Mouse (Mus musculus) embryonic facial prominence, embryonic 11.5 days (tissue): ENCODE data around the gene 4930442H23Rik. TPM values are rescaled to one million over a fixed set of nuclear protein-coding genes. Genes with fewer than 3 reads are reported as not detected.

Experiments
- ATAC-seq: fragments of 200-750 bp; cut with Nextera tagmentation; replicated peaks from 2 replicates; pipeline ENCODE4 v1.8.0; 2017; ENCODE audit warnings: low read depth; ENCODE audit not compliant: insufficient number of reproducible peaks, low FRiP score, low TSS enrichment
- DNase-seq: peaks from one replicate; pipeline ENCODE4 v3.0.0-alpha.2; 2015; ENCODE audit warnings: low spot score
- H3K27ac ChIP-seq: fragments of 300-500 bp; sonication (generic); replicated peaks from 2 replicates; pipeline ENCODE4 v1.5.1; 2014; ENCODE audit warnings: mild to moderate bottlenecking, low read depth, low read length, control low read depth
- H3K27me3 ChIP-seq: fragments of 300-500 bp; sonication (generic); 2 replicates; pipeline ENCODE4 v1.6.1; 2014; ENCODE audit warnings: mild to moderate bottlenecking, low read length, moderate library complexity, mixed read lengths; ENCODE audit not compliant: control insufficient read depth, insufficient read depth
- H3K36me3 ChIP-seq: fragments of 300-500 bp; sonication (generic); replicated peaks from 2 replicates; pipeline ENCODE4 v1.6.1; 2014; ENCODE audit warnings: low read depth, mild to moderate bottlenecking, low read length, moderate library complexity, mixed read lengths; ENCODE audit not compliant: control insufficient read depth, insufficient read depth
- H3K4me1 ChIP-seq: fragments of 300-500 bp; sonication (generic); 2 replicates; pipeline ENCODE4 v1.6.1; 2014; ENCODE audit warnings: low read length, mixed read lengths; ENCODE audit not compliant: control insufficient read depth, insufficient read depth
- H3K4me2 ChIP-seq: fragments of 300-500 bp; sonication (generic); 2 replicates; pipeline ENCODE4 v1.6.1; 2014; ENCODE audit warnings: low read depth, mild to moderate bottlenecking, control low read depth, low read length, moderate library complexity
- H3K4me3 ChIP-seq: fragments of 300-500 bp; sonication (generic); 2 replicates; pipeline ENCODE4 v1.5.1; 2014; ENCODE audit warnings: low read depth, low read length, control low read depth
- H3K9ac ChIP-seq: fragments of 300-500 bp; sonication (generic); replicated peaks from 2 replicates; pipeline ENCODE4 v1.6.1; 2014; ENCODE audit warnings: mild to moderate bottlenecking, control low read depth, low read length
- H3K9me3 ChIP-seq: fragments of 300-500 bp; sonication (generic); replicated peaks from 2 replicates; pipeline ENCODE4 v1.6.1; 2016; ENCODE audit warnings: mild to moderate bottlenecking, low read length, inconsistent platforms, mixed read lengths; ENCODE audit not compliant: control insufficient read depth
- WGBS: fragments of 180-500 bp; shearing (Covaris S2); extraction: QIAGEN DNeasy Blood & Tissue Kit; methylation state at CpG from one replicate; pipeline ENCODE4 v1.1.7; 2014; 5-methylcytosine and 5-hydroxymethylcytosine counted together
- polyA plus RNA-seq: library from polyadenylated mRNA; unstranded; fragments of >200 nt; fragmentation: Nextera tagmentation; extraction: Ambion mirVana; gene quantifications from 2 replicates; pipeline ENCODE4 v1.2.1, GENCODE M21; 2014

Gene 4930442H23Rik
- polyA plus RNA-seq, 1 experiment from 2014 or later, result not detected

DNA sequence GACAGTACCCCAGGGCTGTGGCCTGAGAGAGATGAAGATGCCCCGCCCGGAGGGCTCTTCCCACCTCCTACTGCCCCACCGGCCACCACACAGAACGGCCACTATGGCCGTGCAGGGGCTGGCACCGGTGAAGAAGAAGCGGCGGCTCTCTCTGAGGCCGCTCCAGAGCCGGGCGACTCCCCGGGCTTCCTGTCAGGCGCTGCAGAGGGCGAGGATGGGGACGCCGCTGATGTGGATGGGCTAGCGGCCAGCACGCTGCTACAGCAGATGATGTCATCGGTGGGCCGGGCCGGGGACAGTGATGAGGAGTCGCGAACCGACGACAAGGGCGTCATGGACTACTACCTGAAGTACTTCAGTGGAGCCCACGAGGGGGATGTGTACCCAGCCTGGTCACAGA is 39.0 kb downstream of the 4930442H23Rik start:
- Histone ChIP-seq H3K4me3 (no peak overlapping the region), H3K36me3 (peaks cover 20% of the 10 kb centered on the region), H3K4me2 (no peak overlapping the region), H3K27ac (no peak overlapping the region), H3K9me3 (no peaks in the 10 kb centered on the region), H3K9ac (no peak overlapping the region), H3K27me3 (no peaks in the 10 kb centered on the region), H3K4me1 (peaks cover 10% of the 10 kb centered on the region)
- no peak for ATAC-seq
- DNase-seq, result no peak
- WGBS, result 96% methylated on average over 25 of the region's 27 CpGs

DNA sequence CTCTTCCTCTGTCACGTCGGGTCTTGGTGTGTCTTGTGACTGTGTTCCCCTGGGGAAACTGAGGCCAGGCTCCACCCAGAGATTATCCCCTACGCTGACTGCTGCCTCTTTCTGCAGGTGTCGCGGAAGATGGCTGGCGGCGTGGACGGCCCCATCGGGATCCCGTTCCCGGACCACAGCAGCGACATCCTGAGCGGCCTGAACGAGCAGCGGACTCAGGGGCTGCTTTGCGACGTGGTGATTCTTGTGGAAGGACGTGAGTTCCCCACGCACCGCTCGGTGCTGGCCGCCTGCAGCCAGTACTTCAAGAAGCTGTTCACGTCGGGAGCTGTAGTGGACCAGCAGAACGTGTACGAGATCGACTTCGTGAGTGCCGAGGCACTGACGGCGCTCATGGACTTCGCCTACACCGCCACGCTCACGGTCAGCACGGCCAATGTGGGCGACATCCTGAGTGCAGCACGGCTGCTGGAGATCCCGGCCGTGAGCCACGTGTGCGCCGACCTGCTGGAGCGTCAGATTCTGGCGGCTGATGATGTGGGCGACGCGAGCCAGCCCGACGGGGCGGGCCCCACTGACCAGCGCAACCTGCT is 39.7 kb downstream of the 4930442H23Rik start:
- ATAC-seq (no peak), DNase-seq (no peak)
- H3K4me2 ChIP-seq, result no peak overlapping the region
- no peaks in the 10 kb centered on the region for H3K27me3 ChIP-seq
- H3K9me3 ChIP-seq, result no peaks in the 10 kb centered on the region
- no peak overlapping the region for H3K9ac ChIP-seq
- peaks cover 15% of the 10 kb centered on the region for H3K4me1 ChIP-seq
- WGBS, result 95% methylated on average over 52 of the region's 52 CpGs
- no peak overlapping the region for H3K27ac ChIP-seq
- H3K4me3 ChIP-seq, result no peak overlapping the region
- peaks cover 20% of the 10 kb centered on the region for H3K36me3 ChIP-seq

DNA sequence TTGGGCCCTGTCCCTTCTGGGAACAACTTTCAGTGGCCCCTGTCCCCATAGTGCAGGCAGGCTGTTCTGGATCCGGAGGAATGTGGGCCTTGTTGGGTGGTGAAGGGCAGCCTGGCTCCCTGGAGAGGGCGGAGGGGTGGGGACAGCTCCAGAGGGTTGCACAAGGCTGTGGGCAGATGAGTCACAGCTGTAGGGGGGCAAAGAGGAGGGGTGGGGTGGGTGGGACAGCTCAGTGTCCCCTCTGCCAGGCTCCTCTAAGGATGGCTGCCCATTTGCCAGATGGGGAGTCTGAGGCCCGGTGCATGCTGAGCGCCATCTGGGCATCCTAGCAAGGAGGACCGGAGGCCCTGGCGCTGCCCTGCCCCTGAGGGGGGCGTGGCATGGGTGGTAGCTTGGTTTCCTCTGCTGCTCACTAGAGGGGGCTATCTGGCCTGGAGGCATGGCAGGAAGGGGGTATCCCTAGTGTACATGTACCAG is 40.5 kb downstream of the 4930442H23Rik start:
- H3K27me3 ChIP-seq, result no peaks in the 10 kb centered on the region
- DNase-seq, result no peak
- no peak overlapping the region; the same call in 1 of the 2 replicates for H3K27ac ChIP-seq
- H3K9me3 ChIP-seq, result no peaks in the 10 kb centered on the region
- peaks cover 20% of the 10 kb centered on the region for H3K36me3 ChIP-seq
- peaks cover 15% of the 10 kb centered on the region for H3K4me1 ChIP-seq
- WGBS, result 97% methylated on average over 7 of the region's 7 CpGs
- no peak overlapping the region for H3K4me2 ChIP-seq
- no peak overlapping the region for H3K4me3 ChIP-seq
- ATAC-seq, result no peak
- no peak overlapping the region for H3K9ac ChIP-seq

DNA sequence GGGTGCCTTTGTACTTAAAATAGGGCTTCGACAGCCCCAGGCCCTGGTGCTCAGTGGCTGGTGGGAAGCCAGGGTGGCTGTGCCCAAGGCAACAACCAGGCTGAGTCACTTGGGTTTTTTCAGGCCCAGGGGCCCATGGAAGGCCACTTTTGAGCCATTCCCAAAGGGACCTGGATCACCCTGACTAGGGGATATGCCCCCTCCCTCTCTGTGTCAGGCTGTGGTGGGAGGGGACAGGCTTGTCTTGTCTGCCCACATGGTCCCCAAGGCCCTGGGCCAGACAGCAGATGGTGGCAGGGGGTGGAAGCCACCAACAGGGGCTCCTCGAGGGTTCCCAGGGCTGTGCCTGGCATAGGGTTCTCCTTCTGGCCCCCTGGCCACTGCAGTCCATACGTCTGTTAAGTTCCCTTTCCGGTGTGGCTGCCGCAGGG is 41.1 kb downstream of the 4930442H23Rik start:
- Histone ChIP-seq H3K27ac (no peak overlapping the region; the same call in 1 of the 2 replicates), H3K4me2 (no peak overlapping the region)

DNA sequence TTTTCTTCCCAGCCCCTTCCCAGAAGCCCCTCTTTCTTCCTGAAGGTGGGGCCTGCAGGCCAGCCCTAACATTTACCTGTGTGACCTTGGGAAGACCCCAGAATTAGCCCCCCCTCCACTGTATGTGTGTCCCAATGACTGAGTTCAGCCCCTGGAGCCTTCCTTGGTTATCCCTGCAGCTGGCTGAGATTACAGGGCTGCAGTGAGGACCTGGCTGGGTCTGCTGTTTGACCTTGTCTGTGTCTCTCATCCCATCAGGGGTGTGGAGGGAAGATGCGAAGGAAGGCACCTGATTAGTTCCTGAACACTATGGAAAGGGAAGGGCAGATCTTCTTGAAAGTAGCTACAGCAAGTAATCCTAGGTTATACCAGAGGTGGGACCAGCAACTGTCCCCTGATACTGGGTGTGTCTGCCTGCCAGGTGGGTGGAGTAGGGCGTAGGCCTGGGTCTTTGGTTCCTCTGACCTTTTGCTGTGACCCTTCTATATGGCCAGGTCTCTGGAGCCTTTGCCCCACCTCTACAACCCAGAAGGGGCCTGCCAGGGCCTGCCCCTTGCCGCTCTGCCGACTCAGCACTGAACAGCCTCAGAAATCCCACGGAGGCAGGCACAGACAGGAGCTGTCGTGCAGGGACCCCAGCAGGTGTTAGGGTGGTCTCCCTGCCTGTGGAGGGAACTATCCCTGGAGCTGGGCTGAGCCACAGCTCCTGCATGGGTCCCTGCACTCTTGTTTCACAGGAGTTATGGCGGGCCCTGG is 42.0 kb downstream of the 4930442H23Rik start:
- H3K4me1 ChIP-seq, result peaks cover 15% of the 10 kb centered on the region

More for the DNA sequence above, 41.1 kb downstream of the 4930442H23Rik start:
- peaks cover 14% of the 10 kb centered on the region for H3K36me3 ChIP-seq
- H3K4me3 ChIP-seq, result no peak overlapping the region
- WGBS, result 70% methylated on average over 5 of the region's 5 CpGs
- H3K9ac ChIP-seq, result no peak overlapping the region
- H3K9me3 ChIP-seq, result no peaks in the 10 kb centered on the region
- peaks cover 15% of the 10 kb centered on the region for H3K4me1 ChIP-seq
- no peak for ATAC-seq
- H3K27me3 ChIP-seq, result no peaks in the 10 kb centered on the region
- no peak for DNase-seq

DNA sequence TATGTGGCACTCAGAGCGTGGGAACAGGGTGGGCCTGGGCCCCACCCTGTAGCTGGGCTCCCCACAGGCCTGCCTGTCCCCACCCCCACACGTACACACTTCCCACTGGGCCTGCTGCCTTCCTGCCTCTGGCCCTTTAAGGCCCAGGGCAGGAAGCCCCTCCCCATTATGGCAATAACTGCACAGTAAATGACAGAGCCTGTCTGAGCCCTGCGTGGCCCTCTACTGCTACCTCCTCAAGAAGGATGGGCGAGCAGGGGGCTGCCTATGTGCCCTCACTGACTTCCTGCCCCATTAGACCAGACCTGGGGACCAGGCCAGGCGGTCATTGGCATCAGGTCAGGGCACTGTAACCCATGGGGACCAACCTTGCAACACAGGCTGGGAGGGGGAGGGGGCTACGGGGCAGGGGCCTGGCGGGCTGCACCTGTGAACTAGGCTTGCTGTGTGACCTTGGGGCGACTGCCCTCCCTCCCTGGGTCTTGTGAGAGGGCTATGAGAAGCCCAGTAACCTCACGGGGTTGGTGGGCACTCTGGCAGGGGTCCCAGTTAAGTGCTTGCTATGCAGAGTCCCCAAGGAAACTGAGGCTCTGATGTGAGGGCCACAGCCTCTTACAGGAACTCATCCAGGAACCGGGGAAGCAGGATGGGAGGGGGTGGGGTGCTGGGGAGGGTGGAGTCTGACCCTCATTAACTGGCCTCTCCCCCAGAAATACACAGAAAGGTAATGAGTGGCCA is 42.8 kb downstream of the 4930442H23Rik start:
- WGBS, result 56% methylated on average over 10 of the region's 10 CpGs
- ATAC-seq (no peak), DNase-seq (no peak)
- H3K9me3 ChIP-seq, result no peaks in the 10 kb centered on the region
- H3K27ac ChIP-seq, result no peak overlapping the region
- 0 out of 2 replicates have a peak overlapping the region, but pooled peaks have one; percentile 8 for H3K4me3 ChIP-seq
- peaks cover under 1% of the 10 kb centered on the region; the same call in 1 of the 2 replicates for H3K27me3 ChIP-seq
- peak overlapping the region; percentile 16; the same call in 1 of the 2 replicates for H3K4me2 ChIP-seq
- peaks cover 13% of the 10 kb centered on the region for H3K36me3 ChIP-seq
- peaks cover 15% of the 10 kb centered on the region for H3K4me1 ChIP-seq
- H3K9ac ChIP-seq, result no peak overlapping the region; the same call in 1 of the 2 replicates

More for the DNA sequence above, 42.0 kb downstream of the 4930442H23Rik start:
- Histone ChIP-seq H3K27ac (0 out of 2 replicates have a peak overlapping the region, but pooled peaks have one; percentile 4), H3K9me3 (no peaks in the 10 kb centered on the region), H3K4me3 (no peak overlapping the region), H3K36me3 (peaks cover 13% of the 10 kb centered on the region), H3K9ac (peak overlapping the region; percentile 32; the same call in 1 of the 2 replicates), H3K27me3 (no peaks in the 10 kb centered on the region), H3K4me2 (no peak overlapping the region)
- WGBS, result 85% methylated on average over 7 of the region's 7 CpGs
- DNase-seq (no peak), ATAC-seq (no peak)

DNA sequence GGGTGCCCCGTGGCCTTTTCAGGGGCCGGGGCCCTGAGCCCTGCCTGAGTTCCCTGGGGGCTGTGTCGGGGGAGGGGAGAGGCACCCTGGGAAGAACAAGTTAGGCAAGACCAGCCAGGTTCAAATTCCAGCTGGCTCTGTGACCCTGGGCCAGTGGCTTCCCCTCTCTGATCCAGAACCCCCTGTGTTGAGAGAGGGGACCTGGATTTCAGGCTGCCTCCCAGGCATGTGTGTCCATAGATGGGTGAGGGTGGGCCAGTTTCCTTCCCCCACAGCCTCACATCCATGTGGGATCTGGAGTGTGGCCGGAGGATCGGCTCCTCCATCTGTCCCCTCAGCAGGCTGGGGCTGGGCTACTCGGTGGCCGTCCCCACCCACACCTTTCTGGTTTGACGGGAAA is 43.6 kb downstream of the 4930442H23Rik start:
- H3K4me2 ChIP-seq, result no peak overlapping the region; the same call in none of the 2 replicates
- no peak overlapping the region; the same call in 1 of the 2 replicates for H3K27ac ChIP-seq
- ATAC-seq, result no peak
- peaks cover 11% of the 10 kb centered on the region for H3K36me3 ChIP-seq
- peaks cover 7% of the 10 kb centered on the region for H3K27me3 ChIP-seq
- 0 out of 2 replicates have a peak overlapping the region, but pooled peaks have one; percentile 12 for H3K4me3 ChIP-seq
- DNase-seq, result no peak
- H3K4me1 ChIP-seq, result peaks cover 18% of the 10 kb centered on the region
- 58% methylated on average over 8 of the region's 8 CpGs for WGBS
- H3K9ac ChIP-seq, result no peak overlapping the region
- H3K9me3 ChIP-seq, result no peaks in the 10 kb centered on the region
